Mouse (Mus musculus): ENCODE results near the gene Pthlh. TPM values are rescaled to one million over a fixed set of nuclear protein-coding genes. Genes with fewer than 3 reads are reported as not detected.

Gene Pthlh
- polyA plus RNA-seq, 1 experiment from 2014 or later, result 4.0 TPM

DNA sequence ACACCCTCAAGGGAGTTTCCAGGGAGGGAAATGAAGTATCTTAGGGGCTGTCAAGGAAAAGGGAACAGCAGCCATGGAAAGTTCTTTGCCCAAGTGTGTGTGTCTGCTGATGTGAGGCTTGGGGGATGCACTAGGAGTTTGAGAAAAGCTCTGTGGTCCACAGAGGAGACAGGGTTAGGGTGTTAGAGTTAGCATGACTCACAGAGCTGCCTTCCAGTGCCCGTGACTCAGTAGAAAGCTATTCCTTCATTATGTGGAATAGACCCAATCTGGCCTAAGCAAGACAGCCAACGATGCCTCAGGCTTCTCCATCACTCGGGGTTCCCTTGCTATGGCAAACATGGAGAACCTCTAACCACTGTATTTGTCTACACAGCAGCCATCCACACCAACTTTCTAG is 3.2 kb downstream of the Pthlh start:
- Histone ChIP-seq H3K4me3 (replicated peaks) (no peak overlapping the region), H3K9me3 (replicated peaks) (no peaks in the 10 kb centered on the region), H3K4me2 (no peak overlapping the region), H3K36me3 (no peaks in the 10 kb centered on the region), H3K27ac (replicated peaks) (no peak overlapping the region), H3K9ac (replicated peaks) (no peak overlapping the region), H3K27me3 (replicated peaks) (peaks cover 43% of the 10 kb centered on the region), H3K4me1 (peaks cover 18% of the 10 kb centered on the region)
- WGBS, result 79% methylated on average over 3 of the region's 3 CpGs
- no peak for ATAC-seq (ENCODE audit: low FRiP score)

DNA sequence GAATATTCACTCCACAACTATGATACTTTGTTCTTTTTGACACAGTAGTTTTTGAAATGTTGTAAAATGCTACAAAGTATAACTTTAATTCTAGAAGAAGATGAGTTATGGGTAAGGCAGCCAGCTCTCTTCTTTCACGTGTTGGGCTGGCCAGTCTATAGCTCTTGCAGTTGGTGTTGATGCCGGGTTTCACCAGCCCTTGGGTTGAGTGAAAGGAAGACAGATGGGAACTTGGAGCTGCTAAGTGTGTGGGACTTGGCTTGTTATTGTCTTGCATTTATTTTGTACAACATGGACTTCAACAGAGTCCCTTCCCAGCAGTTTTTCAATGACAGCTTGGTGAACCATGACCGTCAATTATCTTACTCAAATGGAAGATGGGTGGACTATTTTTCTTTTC is 16.2 kb downstream of the Pthlh start:
- H3K4me1 ChIP-seq, result no peaks in the 10 kb centered on the region
- 61% methylated on average over 3 of the region's 3 CpGs for WGBS
- no peak overlapping the region for H3K9ac ChIP-seq (replicated peaks)
- no peak for ATAC-seq (ENCODE audit: low FRiP score)
- no peaks in the 10 kb centered on the region for H3K9me3 ChIP-seq (replicated peaks)
- no peaks in the 10 kb centered on the region for H3K36me3 ChIP-seq
- H3K27ac ChIP-seq (replicated peaks), result no peak overlapping the region
- no peak overlapping the region for H3K4me3 ChIP-seq (replicated peaks)
- no peaks in the 10 kb centered on the region for H3K27me3 ChIP-seq (replicated peaks)
- H3K4me2 ChIP-seq, result no peak overlapping the region

GRCm38 (mm10) chr6:147244294-147244693 is 19.7 kb downstream of the Pthlh start:
- no peaks in the 10 kb centered on the region for H3K4me1 ChIP-seq
- no peak overlapping the region for H3K9ac ChIP-seq (replicated peaks)
- no peaks in the 10 kb centered on the region for H3K36me3 ChIP-seq
- H3K9me3 ChIP-seq (replicated peaks), result no peaks in the 10 kb centered on the region
- H3K27ac ChIP-seq (replicated peaks), result no peak overlapping the region
- H3K27me3 ChIP-seq (replicated peaks), result no peaks in the 10 kb centered on the region
- no peak for ATAC-seq (ENCODE audit: low FRiP score)
- no peak overlapping the region for H3K4me2 ChIP-seq
- no peak overlapping the region for H3K4me3 ChIP-seq (replicated peaks)

DNA sequence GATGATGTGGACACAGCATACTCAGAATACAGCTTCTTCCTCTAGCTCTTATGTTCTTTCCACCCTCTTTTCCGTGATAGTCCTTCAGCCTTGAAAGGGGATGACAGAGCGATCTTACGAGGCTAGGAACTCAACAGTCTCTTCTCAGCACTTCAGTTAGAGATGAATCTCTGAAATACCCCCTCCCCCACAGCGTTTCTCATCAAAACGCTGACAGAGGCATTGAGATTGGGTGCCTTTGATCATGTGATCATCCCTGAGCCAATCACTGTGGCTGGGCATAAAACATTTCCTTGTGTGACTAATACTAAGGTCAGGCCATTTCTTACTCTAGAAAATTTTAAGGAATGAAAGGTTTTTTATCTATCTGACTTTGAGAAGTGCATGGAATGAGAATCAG is 20.3 kb downstream of the Pthlh start:
- no peak for ATAC-seq (ENCODE audit: low FRiP score)
- Histone ChIP-seq H3K9ac (replicated peaks) (no peak overlapping the region), H3K4me3 (replicated peaks) (0 out of 2 replicates have a peak overlapping the region, but pooled peaks have one; percentile 8), H3K27ac (replicated peaks) (no peak overlapping the region), H3K4me1 (no peaks in the 10 kb centered on the region), H3K36me3 (no peaks in the 10 kb centered on the region), H3K27me3 (replicated peaks) (no peaks in the 10 kb centered on the region), H3K9me3 (replicated peaks) (no peaks in the 10 kb centered on the region), H3K4me2 (no peak overlapping the region)
- WGBS, result 64% methylated on average over 5 of the region's 5 CpGs

GRCm38 (mm10) chr6:147241541-147241940 is 22.4 kb downstream of the Pthlh start:
- H3K9ac ChIP-seq (replicated peaks), result no peak overlapping the region
- no peaks in the 10 kb centered on the region for H3K36me3 ChIP-seq
- H3K4me1 ChIP-seq, result no peaks in the 10 kb centered on the region
- no peaks in the 10 kb centered on the region for H3K27me3 ChIP-seq (replicated peaks)
- H3K27ac ChIP-seq (replicated peaks), result no peak overlapping the region
- ATAC-seq (ENCODE audit: low FRiP score), result no peak
- no peaks in the 10 kb centered on the region for H3K9me3 ChIP-seq (replicated peaks)
- 81% methylated on average over 3 of the region's 3 CpGs for WGBS
- H3K4me3 ChIP-seq (replicated peaks), result no peak overlapping the region
- no peak overlapping the region for H3K4me2 ChIP-seq

DNA sequence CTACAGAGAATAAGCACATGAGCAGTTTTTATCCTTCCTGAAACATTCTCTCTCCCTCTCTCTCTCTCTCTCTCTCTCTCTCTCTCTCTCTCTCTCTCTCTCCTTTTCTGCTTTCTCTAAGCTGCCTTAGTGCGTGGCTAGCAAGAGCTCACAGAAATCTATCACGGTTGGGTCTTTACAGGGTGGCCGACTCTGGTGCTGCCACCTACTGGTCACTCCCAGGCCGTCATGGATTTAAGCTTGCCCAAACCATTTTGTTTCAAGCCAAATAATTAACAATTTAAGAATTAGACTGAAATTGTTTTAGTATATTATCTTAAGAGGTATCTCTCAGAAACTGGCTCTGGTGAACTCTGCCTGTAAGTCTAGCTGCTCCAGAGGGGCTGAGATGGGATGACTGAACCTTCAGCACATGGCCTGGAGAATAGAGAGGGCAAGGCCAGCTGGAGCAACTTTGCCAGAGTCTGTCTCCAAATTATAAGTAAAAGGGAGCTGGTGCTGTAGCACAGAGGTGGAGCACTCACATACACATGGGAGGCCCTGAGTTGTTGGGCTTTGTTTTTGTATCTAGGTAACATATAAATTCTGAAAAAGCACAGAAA is 23.7 kb downstream of the Pthlh start:
- H3K4me1 ChIP-seq, result no peaks in the 10 kb centered on the region
- no peak overlapping the region for H3K27ac ChIP-seq (replicated peaks)
- no peak overlapping the region for H3K4me2 ChIP-seq
- no peak overlapping the region for H3K9ac ChIP-seq (replicated peaks)
- H3K36me3 ChIP-seq, result no peaks in the 10 kb centered on the region
- no peak overlapping the region for H3K4me3 ChIP-seq (replicated peaks)
- ATAC-seq (ENCODE audit: low FRiP score), result peak; percentile 85
- H3K9me3 ChIP-seq (replicated peaks), result no peaks in the 10 kb centered on the region
- WGBS, result 2% methylated on average over 4 of the region's 4 CpGs
- H3K27me3 ChIP-seq (replicated peaks), result no peaks in the 10 kb centered on the region

- H3K4me1 ChIP-seq, result no peaks in the 10 kb centered on the region
- no peak overlapping the region for H3K4me3 ChIP-seq (replicated peaks)
- no peaks in the 10 kb centered on the region for H3K36me3 ChIP-seq
- no peak overlapping the region for H3K27ac ChIP-seq (replicated peaks)
- no peaks in the 10 kb centered on the region for H3K27me3 ChIP-seq (replicated peaks)
- 97% methylated on average over 1 of the region's 1 CpGs for WGBS
- no peak for ATAC-seq (ENCODE audit: low FRiP score)
- no peak overlapping the region for H3K9ac ChIP-seq (replicated peaks)
- no peaks in the 10 kb centered on the region for H3K9me3 ChIP-seq (replicated peaks)
- H3K4me2 ChIP-seq, result no peak overlapping the region
These were observed 37.3 kb downstream of the Pthlh start for GRCm38 (mm10) chr6:147226696-147227095.

DNA sequence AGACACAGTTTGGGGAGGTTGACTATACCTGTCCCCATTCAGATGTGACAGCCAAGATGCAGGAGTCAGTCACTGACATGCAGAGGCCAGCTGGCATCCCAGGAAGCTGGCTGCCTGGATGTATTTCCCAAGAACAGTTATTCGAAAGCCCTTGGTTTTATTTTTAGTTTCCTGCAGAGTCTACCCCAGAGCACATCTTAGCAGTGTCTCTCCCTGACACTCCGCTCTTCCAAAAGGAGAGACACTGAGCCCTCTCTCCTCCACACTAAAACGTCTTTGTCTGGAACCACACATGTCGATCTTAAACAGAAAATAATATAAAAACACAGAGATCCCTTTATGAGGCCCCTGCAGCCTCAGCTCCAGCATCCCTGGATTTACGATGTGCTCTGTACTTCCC is 44.9 kb downstream of the Pthlh start:
- Histone ChIP-seq H3K4me1 (no peaks in the 10 kb centered on the region), H3K27ac (replicated peaks) (no peak overlapping the region), H3K9ac (replicated peaks) (no peak overlapping the region), H3K27me3 (replicated peaks) (no peaks in the 10 kb centered on the region), H3K4me2 (no peak overlapping the region), H3K36me3 (no peaks in the 10 kb centered on the region), H3K4me3 (replicated peaks) (no peak overlapping the region), H3K9me3 (replicated peaks) (no peaks in the 10 kb centered on the region)
- no peak for ATAC-seq (ENCODE audit: low FRiP score)
- 63% methylated on average over 5 of the region's 5 CpGs for WGBS

GRCm38 (mm10) chr6:147216156-147216555 is 47.8 kb downstream of the Pthlh start:
- H3K27ac ChIP-seq (replicated peaks), result no peak overlapping the region
- H3K9ac ChIP-seq (replicated peaks), result no peak overlapping the region
- no peak for ATAC-seq (ENCODE audit: low FRiP score)
- 88% methylated on average over 1 of the region's 1 CpGs for WGBS
- H3K27me3 ChIP-seq (replicated peaks), result no peaks in the 10 kb centered on the region
- no peaks in the 10 kb centered on the region for H3K36me3 ChIP-seq
- no peak overlapping the region for H3K4me2 ChIP-seq
- H3K4me1 ChIP-seq, result no peaks in the 10 kb centered on the region
- no peak overlapping the region for H3K4me3 ChIP-seq (replicated peaks)
- H3K9me3 ChIP-seq (replicated peaks), result no peaks in the 10 kb centered on the region

GRCm38 (mm10) chr6:147207821-147208330 is 56.1 kb downstream of the Pthlh start:
- Histone ChIP-seq H3K9me3 (replicated peaks) (no peaks in the 10 kb centered on the region), H3K4me2 (no peak overlapping the region), H3K27ac (replicated peaks) (no peak overlapping the region), H3K4me3 (replicated peaks) (no peak overlapping the region), H3K27me3 (replicated peaks) (no peaks in the 10 kb centered on the region), H3K9ac (replicated peaks) (no peak overlapping the region), H3K4me1 (no peaks in the 10 kb centered on the region), H3K36me3 (no peaks in the 10 kb centered on the region)
- no peak for ATAC-seq (ENCODE audit: low FRiP score)
- 71% methylated on average over 5 of the region's 5 CpGs for WGBS
